8 mouse cellular contexts compared by ENCODE assay signal in genomic region chr12:85959822-85960501, GRCm38 (mm10).
DNase-seq lines count a peak whose midpoint lies in the region; ATAC-seq and TF ChIP-seq lines count a peak whose summit lies in the region.

No protein-coding gene starts in this region.

- H3K27ac ChIP-seq in heart, embryonic 13.5 days (replicated peaks) = peak overlapping the region; percentile 53
- H3K27ac ChIP-seq in heart, embryonic 11.5 days (ENCODE audit: low read depth, low read length) = no peak overlapping the region
- H3K27ac ChIP-seq in kidney, postnatal 0 days = 0 out of 2 replicates have a peak overlapping the region, but pooled peaks have one; percentile 25
- no peak overlapping the region for H3K27ac ChIP-seq in neural tube, embryonic 15.5 days (replicated peaks)

- no peak overlapping the region for H3K4me2 ChIP-seq in heart, embryonic 13.5 days
- no peak overlapping the region for H3K4me2 ChIP-seq in heart, embryonic 11.5 days
- H3K4me2 ChIP-seq in kidney, postnatal 0 days (ENCODE audit: low read length) = no peak overlapping the region
- no peak overlapping the region for H3K4me2 ChIP-seq in neural tube, embryonic 15.5 days

- H3K27me3 ChIP-seq in heart, embryonic 13.5 days (replicated peaks) = no peaks in the 10 kb centered on the region
- no peaks in the 10 kb centered on the region for H3K27me3 ChIP-seq in heart, embryonic 11.5 days (ENCODE audit: control insufficient read depth, insufficient read depth, low read length)
- no peaks in the 10 kb centered on the region for H3K27me3 ChIP-seq in C2C12 (ENCODE audit: control insufficient read depth, insufficient read depth, insufficient read length)
- H3K27me3 ChIP-seq in kidney, postnatal 0 days (ENCODE audit: insufficient read depth, low read length) = no peaks in the 10 kb centered on the region
- H3K27me3 ChIP-seq in neural tube, embryonic 15.5 days (replicated peaks) = no peaks in the 10 kb centered on the region

- peaks cover 13% of the 10 kb centered on the region for H3K79me3 ChIP-seq in C2C12 (ENCODE audit: low read depth)

- peaks cover 34% of the 10 kb centered on the region for H3K79me2 ChIP-seq in C2C12 (ENCODE audit: control insufficient read depth, insufficient read depth)

- no peak for TF ChIP-seq POLR2A in brain, embryonic 14.5 days (IDR thresholded peaks at IDR 0.05; ENCODE audit: borderline replicate concordance, extremely low read depth, insufficient read depth, insufficient read length, poor library complexity, severe bottlenecking)

- no peak for TF ChIP-seq CTCF in C2C12 (IDR thresholded peaks at IDR 0.05; ENCODE audit: control insufficient read depth, insufficient read depth, insufficient read length)
- TF ChIP-seq CTCF in brain, embryonic 14.5 days (IDR thresholded peaks at IDR 0.05; ENCODE audit: borderline replicate concordance, extremely low read depth, insufficient read depth, insufficient read length) = no peak
- no peak for TF ChIP-seq CTCF in kidney, postnatal 0 days (IDR thresholded peaks at IDR 0.05; ENCODE audit: low read depth)

- H3K9me3 ChIP-seq in heart, embryonic 13.5 days = no peaks in the 10 kb centered on the region
- H3K9me3 ChIP-seq in heart, embryonic 11.5 days (replicated peaks; ENCODE audit: control insufficient read depth, low read length) = no peaks in the 10 kb centered on the region
- H3K9me3 ChIP-seq in kidney, postnatal 0 days (replicated peaks; ENCODE audit: low read length) = no peaks in the 10 kb centered on the region
- no peaks in the 10 kb centered on the region for H3K9me3 ChIP-seq in neural tube, embryonic 15.5 days (replicated peaks)

- no peak overlapping the region for H3K9ac ChIP-seq in heart, embryonic 13.5 days
- no peak overlapping the region for H3K9ac ChIP-seq in heart, embryonic 11.5 days (ENCODE audit: low read depth, low read length)
- no peak overlapping the region for H3K9ac ChIP-seq in kidney, postnatal 0 days (ENCODE audit: low read depth, low read length)
- H3K9ac ChIP-seq in neural tube, embryonic 15.5 days (replicated peaks) = no peak overlapping the region

- no peak for ATAC-seq in heart, embryonic 13.5 days (ENCODE audit: extremely low read depth, insufficient number of reproducible peaks, low FRiP score, low TSS enrichment)
- ATAC-seq in heart, embryonic 11.5 days (replicated peaks; ENCODE audit: insufficient number of reproducible peaks, low FRiP score, low TSS enrichment) = no peak
- no peak for ATAC-seq in kidney, postnatal 0 days (replicated peaks; ENCODE audit: low FRiP score, low read depth)
- no peak for ATAC-seq in neural tube, embryonic 15.5 days (ENCODE audit: low FRiP score)

- H3ac ChIP-seq in C2C12 (ENCODE audit: control insufficient read depth, insufficient read length, low read depth) = peak overlapping the region; percentile 27

- H3K4me3 ChIP-seq in heart, embryonic 13.5 days = no peak overlapping the region
- no peak overlapping the region for H3K4me3 ChIP-seq in heart, embryonic 11.5 days (ENCODE audit: low read depth, low read length)
- peak overlapping the region; percentile 22 for H3K4me3 ChIP-seq in C2C12 (ENCODE audit: insufficient read depth, poor library complexity, severe bottlenecking)
- no peak overlapping the region for H3K4me3 ChIP-seq in kidney, postnatal 0 days (replicated peaks; ENCODE audit: low read depth, low read length)
- H3K4me3 ChIP-seq in neural tube, embryonic 15.5 days (replicated peaks) = no peak overlapping the region

- WGBS in heart, embryonic 13.5 days = 68% methylated on average over 10 of the region's 10 CpGs
- WGBS in heart, embryonic 11.5 days (ENCODE audit: insufficient replicate concordance) = 68% methylated on average over 10 of the region's 10 CpGs
- WGBS in kidney, postnatal 0 days = 28% methylated on average over 10 of the region's 10 CpGs
- WGBS in neural tube, embryonic 15.5 days = 34% methylated on average over 10 of the region's 10 CpGs

- H3K4me1 ChIP-seq in heart, embryonic 13.5 days = peaks cover 55% of the 10 kb centered on the region
- peaks cover 15% of the 10 kb centered on the region for H3K4me1 ChIP-seq in heart, embryonic 11.5 days (ENCODE audit: control insufficient read depth, insufficient read depth, low read length)
- H3K4me1 ChIP-seq in kidney, postnatal 0 days (replicated peaks; ENCODE audit: insufficient read depth, low read length) = peaks cover 22% of the 10 kb centered on the region
- H3K4me1 ChIP-seq in neural tube, embryonic 15.5 days = no peaks in the 10 kb centered on the region

- H3K36me3 ChIP-seq in heart, embryonic 13.5 days = no peaks in the 10 kb centered on the region
- no peaks in the 10 kb centered on the region for H3K36me3 ChIP-seq in heart, embryonic 11.5 days (ENCODE audit: control insufficient read depth, insufficient read depth, low read length)
- H3K36me3 ChIP-seq in C2C12 (ENCODE audit: control insufficient read depth, insufficient read depth) = peaks cover 7% of the 10 kb centered on the region
- no peaks in the 10 kb centered on the region for H3K36me3 ChIP-seq in kidney, postnatal 0 days (ENCODE audit: insufficient read depth, low read length)
- no peaks in the 10 kb centered on the region for H3K36me3 ChIP-seq in neural tube, embryonic 15.5 days

- peak; percentile 43 for DNase-seq in brain, embryonic 14.5 days (ENCODE audit: low read depth)
- peak; percentile 42 for DNase-seq in kidney, postnatal 0 days (ENCODE audit: low spot score)
- DNase-seq in c-Kit-positive CD71-positive TER-119-positive erythroid progenitor cells, embryonic 14.5 days (ENCODE audit: low spot score) = no peak
- no peak for DNase-seq in adrenal gland, postnatal 14 days

TF ChIP-seq in C2C12, 6 proteins besides CTCF, POLR2A, EP300 and RAD21:
- TF ChIP-seq MYOG (IDR thresholded peaks at IDR 0.05; ENCODE audit: control insufficient read depth, extremely low read depth, insufficient read length) (no peak), USF1 (IDR thresholded peaks at IDR 0.05; ENCODE audit: low read depth) (no peak), FOSL1 (IDR thresholded peaks at IDR 0.05; ENCODE audit: insufficient read depth, low read length, poor library complexity, severe bottlenecking) (peak; percentile 61), MAX (IDR thresholded peaks at IDR 0.05) (no peak), MYOD1 (IDR thresholded peaks at IDR 0.05; ENCODE audit: control insufficient read depth, insufficient read length, low read depth) (peak; percentile 3), CEBPB (IDR thresholded peaks at IDR 0.05; ENCODE audit: low read depth) (peak; percentile 21)
TF ChIP-seq in C2C12: peak in this region for 3.

Comparison
In these comparisons a context has a peak if more than half of its experiments do, and no peak if none do; other contexts are left out.
1. H3K27ac ChIP-seq: peak in heart, embryonic 13.5 days (single experiment) and kidney, postnatal 0 days (single experiment); none in heart, embryonic 11.5 days (single experiment) and neural tube, embryonic 15.5 days (single experiment).
2. DNase-seq: peak in brain, embryonic 14.5 days (single experiment) and kidney, postnatal 0 days (single experiment); none in c-Kit-positive CD71-positive TER-119-positive erythroid progenitor cells, embryonic 14.5 days (single experiment) and adrenal gland, postnatal 14 days (single experiment).